In the genomic region with DNA sequence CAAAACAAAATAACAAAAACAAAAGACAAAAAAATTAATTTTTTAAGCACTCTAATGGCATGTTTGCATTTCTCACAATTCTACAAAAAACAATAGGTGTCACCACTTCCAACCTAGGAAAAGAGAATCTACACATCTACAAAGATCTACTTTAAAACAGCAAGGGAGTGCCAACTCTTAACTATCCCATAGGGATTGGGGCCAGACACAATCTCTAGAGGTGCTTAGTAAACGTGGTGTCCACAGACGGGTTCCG, we compare ENCODE assay signal across 8 mouse cellular contexts. TPM values are rescaled to one million over a fixed set of nuclear protein-coding genes. Genes with fewer than 3 reads are reported as not detected.
DNase-seq lines count a peak whose midpoint lies in the region; ATAC-seq and TF ChIP-seq lines count a peak whose summit lies in the region.

TSS of gene Kif4 (plus strand) at position 192 of the 256 bp plus-strand sequence.

- peaks cover 45% of the 10 kb centered on the region for H3K79me2 ChIP-seq in macrophage (ENCODE audit: inconsistent target)

- 14% methylated on average over 3 of the region's 3 CpGs for WGBS in macrophage (ENCODE audit: missing documents)

- peaks cover 13% of the 10 kb centered on the region; the same call in 1 of the 2 replicates for H3K4me1 ChIP-seq in E14TG2a.4 (replicated peaks; ENCODE audit: low read depth, low read length)

- no peaks in the 10 kb centered on the region for H3K9me3 ChIP-seq in E14TG2a.4 (ENCODE audit: low read length)

- H3K27me3 ChIP-seq in E14TG2a.4 (ENCODE audit: insufficient read depth, low read length), result no peaks in the 10 kb centered on the region

- no peak for DNase-seq in gastrocnemius, adult 2 months
- DNase-seq in gastrocnemius, postnatal 10 days, result no peak
- DNase-seq in right cerebral cortex, postnatal 36 days (ENCODE audit: low spot score in 2 of 2), result no peak
- DNase-seq in urinary bladder, postnatal 25 days (ENCODE audit: low spot score), result no peak

- no peak for TF ChIP-seq CTCF in gastrocnemius, adult 2 months (IDR thresholded peaks at IDR 0.05)
- TF ChIP-seq CTCF in E14TG2a.4 (conservative IDR thresholded peaks at IDR 0.05; ENCODE audit: low read length), result no peak

- H3K36me3 ChIP-seq in E14TG2a.4 (ENCODE audit: insufficient read depth, low read length), result peaks cover 37% of the 10 kb centered on the region
- H3K36me3 ChIP-seq in macrophage (ENCODE audit: inconsistent target), result no peaks in the 10 kb centered on the region

- no peak for ATAC-seq in granulocyte monocyte progenitor cell, adult 5-6 weeks (replicated peaks; ENCODE audit: poor library complexity, severe bottlenecking)
- no peak for ATAC-seq in inflammation-experienced regulatory T-cells, adult 6 months

- H3K4me3 ChIP-seq in gastrocnemius, adult 2 months, result peak within 1 kb of the TSS; percentile 77
- H3K4me3 ChIP-seq in E14TG2a.4 (replicated peaks; ENCODE audit: low read length), result peak within 1 kb of the TSS; percentile 88
- peak within 1 kb of the TSS; percentile 82 for H3K4me3 ChIP-seq in macrophage (ENCODE audit: inconsistent target)

- peak within 1 kb of the TSS; percentile 90 for H3K27ac ChIP-seq in gastrocnemius, adult 2 months
- peak within 1 kb of the TSS; percentile 80 for H3K27ac ChIP-seq in macrophage

- intact Hi-C loops in gastrocnemius, adult 2 months (cut with DNase I), result loop anchor here (10.0 kb wide), 1 partner anchor 109 kb away; no protein-coding TSS in a partner anchor

RNA-seq across cellular contexts. Expression of gene Kif4, which starts in this region (rescaled TPM):
- under 1 TPM; 0.15 to 0.22 TPM for total RNA-seq in gastrocnemius, adult 2 months (2021)
- total RNA-seq in gastrocnemius, postnatal 10 days (2021), result 1 to 10 TPM; 4.1 to 6.6 TPM
- total RNA-seq in granulocyte monocyte progenitor cell, adult 5-6 weeks (2014; fragmentation: Nextera tagmentation), result 7.7 and 21.2 TPM in 2 replicates
- total RNA-seq in granulocyte monocyte progenitor cell, adult 5-6 weeks (2017), result 41.5 and 48.3 TPM in 2 replicates
- 10 to 100 TPM in 3 of 26 experiments, 1 to 10 TPM in 21, under 1 TPM in 2; 0.76 to 14.1 (median 3.2) TPM for total RNA-seq in macrophage (2018; cell fraction: chromatin; rRNA removed)
- 1 to 10 TPM in 13 of 26 experiments, under 1 TPM in 13; 0.37 to 2.2 (median 0.93) TPM for total RNA-seq in macrophage (2018; cell fraction: cytosol; rRNA removed)
- 10 to 100 TPM in 2 of 26 experiments, 1 to 10 TPM in 18, under 1 TPM in 6; 0.55 to 14.1 (median 1.9) TPM for total RNA-seq in macrophage (2018; cell fraction: nucleus; rRNA removed)
- 0.28 to 3.9 TPM (median 3.0 TPM) in 3 replicates for polyA plus RNA-seq in macrophage (2018)
- polyA plus RNA-seq in inflammation-experienced regulatory T-cells, adult 6 months (2017; shearing (Covaris generic)), result 10 to 100 TPM in 1 of 3 experiments, 1 to 10 TPM in 2; 1.9 to 19.0 (median 2.4) TPM

Comparison
In these comparisons a context has a peak if more than half of its experiments do, and no peak if none do; other contexts are left out.
1. RNA of gene Kif4 (total RNA-seq): 7.7 to 48.3 TPM in granulocyte monocyte progenitor cell, adult 5-6 weeks and 4.1 to 6.6 TPM in gastrocnemius, postnatal 10 days; 0.15 to 0.22 TPM in gastrocnemius, adult 2 months; every median in the first group is over 4 times any median in the second.
2. Peak in every context shown above with its lines, with median percentiles within 50 percentile points of each other: H3K4me3 ChIP-seq.